Mouse (Mus musculus): ENCODE data around the gene Gm20388.

Gm20388 gene

DNA sequence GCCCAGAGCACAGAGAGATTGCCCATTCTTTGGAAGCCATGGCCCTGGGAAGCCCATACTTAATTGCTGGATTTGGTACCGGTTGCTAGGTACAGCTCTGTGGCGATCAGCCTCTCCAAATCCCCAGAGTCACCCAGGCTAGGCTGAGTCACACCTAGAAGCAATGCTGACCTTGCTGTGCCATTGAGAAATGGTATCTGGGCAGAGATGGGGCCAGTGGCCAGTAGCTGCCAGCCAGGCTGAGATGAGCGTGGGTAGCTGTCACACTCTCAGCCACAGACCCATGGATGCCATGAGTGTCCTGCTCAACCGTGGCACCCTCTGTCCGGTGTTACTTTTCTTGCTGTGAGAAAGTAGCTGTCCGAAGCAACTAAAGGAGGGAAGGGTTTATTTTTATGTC lies 2127.4 kb downstream of the Gm20388 start:
- no peak for DNase-seq (ENCODE audit: extremely low spot score, low read depth, low spot score)

DNA sequence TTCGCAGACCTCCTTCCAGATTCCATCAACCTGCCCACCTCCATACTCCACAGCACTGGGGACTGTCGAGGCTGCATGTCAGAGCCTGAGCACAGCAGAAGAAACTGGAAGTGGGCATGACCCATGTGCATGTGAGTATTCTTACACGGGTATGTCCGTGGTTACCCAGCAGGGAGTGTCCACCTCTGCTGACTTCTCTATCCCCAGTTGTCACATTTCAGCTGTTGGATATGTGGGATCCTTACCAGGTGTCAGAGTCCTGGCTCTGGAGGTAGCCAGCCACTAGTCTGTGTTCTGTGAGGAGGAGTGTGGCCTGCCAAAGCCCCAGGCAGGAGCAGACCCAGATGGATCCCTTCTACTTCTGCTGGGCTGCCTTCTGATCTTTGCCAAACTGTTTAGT lies 2128.8 kb downstream of the Gm20388 start:
- no peak for DNase-seq (ENCODE audit: extremely low spot score, low read depth, low spot score)

DNA sequence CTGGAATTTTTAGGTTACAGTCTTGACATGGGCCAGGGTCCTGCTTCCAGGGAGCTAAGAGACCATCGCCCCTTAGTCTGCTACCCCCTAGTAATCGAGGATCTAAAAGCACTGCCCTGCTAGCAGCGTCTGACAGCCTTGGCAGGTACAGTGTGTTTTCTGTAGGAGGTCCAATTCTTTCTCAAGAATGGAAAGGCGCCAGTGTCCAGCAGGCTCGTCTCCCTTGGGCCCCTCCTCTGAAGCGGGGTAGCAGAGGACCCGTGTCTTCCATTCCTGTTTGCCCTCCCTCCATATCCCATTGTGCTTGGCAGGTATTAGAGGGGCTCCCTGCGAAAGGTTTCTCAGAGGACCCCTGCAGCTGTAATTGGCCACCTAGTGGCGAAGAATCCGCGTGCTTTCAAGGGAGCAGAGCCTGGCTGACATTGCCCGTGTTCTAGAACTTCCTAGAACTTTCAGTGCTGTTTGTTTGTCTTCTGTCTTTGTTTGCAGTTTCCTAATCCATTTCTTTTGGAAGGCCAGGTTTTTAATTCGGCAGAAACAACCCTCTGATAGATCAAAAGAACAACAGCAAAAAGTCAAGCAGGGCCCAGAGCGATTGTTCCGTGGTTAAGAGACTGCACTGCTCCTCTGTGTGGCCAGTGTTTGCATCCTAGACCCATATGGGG lies 2136.7 kb downstream of the Gm20388 start:
- DNase-seq (ENCODE audit: extremely low spot score, low read depth, low spot score), result no peak

DNA sequence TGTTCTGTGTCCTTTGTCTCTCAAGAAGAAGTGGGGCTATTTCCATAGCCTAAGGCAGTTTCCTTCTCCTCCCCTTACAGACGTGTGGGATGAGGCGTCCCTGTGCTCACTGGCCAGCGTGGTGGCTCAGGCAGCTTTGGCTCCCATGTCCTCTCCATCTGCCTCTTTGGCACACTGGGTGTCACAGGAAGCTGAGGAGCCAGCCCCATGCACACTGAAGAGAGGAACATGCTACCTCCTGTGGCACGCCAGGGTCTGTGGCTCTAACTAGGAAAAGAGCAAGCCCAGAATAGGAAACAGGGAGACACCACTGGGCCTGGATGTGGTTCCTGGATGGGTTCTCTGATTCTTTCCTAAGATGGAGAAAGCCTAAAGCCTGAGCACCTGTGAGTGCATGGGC lies 2138.6 kb downstream of the Gm20388 start:
- no peak for DNase-seq (ENCODE audit: extremely low spot score, low read depth, low spot score)

DNA sequence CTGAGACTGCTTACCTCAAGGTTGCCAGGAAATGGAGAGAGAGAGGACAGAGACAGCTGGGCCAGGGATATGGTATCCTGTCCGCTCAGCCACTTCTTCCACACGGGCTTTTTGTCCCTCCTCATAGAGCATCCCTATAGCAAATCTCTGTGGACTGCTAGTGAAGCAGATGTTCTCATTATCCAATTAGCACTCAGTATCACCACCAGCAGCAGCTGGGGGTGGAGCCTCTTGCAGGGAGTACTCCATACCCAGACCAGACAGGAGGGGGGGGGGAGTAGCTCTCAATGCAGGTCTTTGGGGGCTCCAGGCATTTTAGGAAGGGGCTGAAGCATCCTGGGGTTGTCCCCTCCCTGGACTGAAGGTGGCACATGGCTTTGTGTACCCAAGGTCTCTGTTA lies 2139.3 kb downstream of the Gm20388 start:
- DNase-seq (ENCODE audit: extremely low spot score, low read depth, low spot score), result no peak

DNA sequence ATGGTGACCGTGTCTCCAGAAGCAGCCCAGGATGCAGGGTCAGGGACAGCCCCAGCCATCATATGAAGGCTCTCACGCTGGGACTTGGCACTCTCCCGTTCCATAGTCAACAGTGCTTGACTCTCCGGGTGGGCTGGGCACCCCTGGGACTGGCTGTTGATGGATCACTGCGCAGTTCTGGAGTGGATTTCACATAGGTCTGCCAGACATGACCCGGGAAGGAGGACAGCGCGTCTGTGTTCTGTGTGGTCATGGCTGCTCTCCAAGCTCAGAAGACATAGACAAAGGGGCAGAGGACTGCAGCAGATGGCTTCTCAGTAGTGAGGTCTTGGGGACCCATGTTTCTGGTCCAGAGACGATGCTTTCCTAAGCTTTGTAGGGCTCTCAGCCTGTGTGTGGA lies 2140.0 kb downstream of the Gm20388 start:
- DNase-seq (ENCODE audit: extremely low spot score, low read depth, low spot score), result no peak

DNA sequence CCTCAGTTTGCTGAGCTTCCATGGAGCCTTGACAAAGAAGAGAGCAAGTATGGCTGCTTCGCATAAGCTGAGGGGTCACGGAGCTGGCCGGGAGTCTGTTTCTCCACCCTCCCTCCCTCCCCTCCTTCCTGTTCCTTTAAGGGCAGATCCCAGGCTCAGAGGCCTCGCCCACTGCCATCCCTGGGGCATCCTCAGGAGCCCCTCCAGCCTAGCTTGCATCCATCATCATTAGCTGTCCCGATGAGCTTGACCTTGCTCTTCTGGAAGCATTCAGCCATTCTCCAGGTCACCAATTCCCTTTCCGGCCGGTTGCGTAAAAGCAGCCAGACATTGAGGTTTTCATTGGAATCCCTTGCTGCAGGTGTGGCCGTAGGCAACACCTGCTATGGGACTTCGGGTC lies 2144.7 kb downstream of the Gm20388 start:
- DNase-seq (ENCODE audit: extremely low spot score, low read depth, low spot score), result no peak

DNA sequence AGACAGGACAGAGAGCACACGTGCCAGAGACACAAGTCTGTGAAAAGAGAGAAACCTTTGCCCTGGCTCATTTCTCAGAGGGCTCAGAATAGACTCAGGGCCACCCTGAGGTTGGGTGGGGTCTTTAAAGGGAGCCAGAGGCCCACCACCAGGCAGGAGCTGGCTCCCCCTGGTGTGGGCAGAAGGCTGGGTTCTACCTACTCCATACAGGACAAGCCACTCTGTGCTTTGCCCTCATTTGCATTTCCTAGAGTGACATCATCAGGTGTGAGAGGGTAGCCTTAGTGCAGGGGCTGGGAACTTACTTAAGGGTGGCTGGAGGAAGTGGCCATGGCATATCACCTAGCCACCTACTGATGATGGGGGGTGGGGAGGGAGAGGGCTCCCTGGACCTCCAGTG lies 2145.5 kb downstream of the Gm20388 start:
- DNase-seq (ENCODE audit: extremely low spot score, low read depth, low spot score), result no peak

DNA sequence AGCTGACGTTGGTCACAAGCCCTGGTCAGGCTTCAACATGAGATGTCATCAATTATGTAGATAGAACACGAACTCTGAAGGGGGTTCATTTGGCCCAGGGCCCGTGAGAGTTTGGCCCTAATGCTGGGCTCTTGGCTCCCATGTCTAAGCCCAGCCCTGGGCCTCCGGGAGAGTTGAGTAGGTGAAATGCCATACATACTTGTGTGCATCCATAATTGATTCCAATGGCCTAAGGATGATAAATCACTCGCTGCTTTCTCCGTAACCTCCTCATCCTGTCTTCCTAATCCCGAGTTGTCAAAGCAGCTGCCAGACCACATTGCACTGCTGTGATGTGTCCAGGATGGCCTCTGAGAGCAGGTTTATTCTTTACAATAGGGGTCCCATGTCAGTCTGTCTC lies 2146.2 kb downstream of the Gm20388 start:
- DNase-seq (ENCODE audit: extremely low spot score, low read depth, low spot score), result no peak

DNA sequence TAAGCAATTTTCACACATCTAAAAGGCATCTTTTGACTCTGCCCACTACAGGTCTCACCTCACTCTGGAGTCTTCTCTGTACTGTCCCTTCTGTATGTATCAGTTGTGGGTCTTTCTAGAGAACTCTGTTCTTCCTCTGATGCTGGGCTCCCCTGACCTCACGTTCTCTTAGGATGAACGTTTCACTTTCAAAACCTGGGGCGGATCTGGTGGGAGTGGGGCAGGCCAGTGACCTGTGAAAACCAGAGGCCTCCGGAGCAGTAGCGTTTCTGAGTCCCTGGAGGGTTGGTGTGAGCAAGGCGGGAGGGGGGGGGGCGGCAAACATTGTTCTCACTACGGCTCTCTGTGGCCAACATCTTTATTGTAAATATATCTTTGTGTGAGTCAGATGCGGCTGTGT lies 2147.9 kb downstream of the Gm20388 start:
- no peak for DNase-seq (ENCODE audit: extremely low spot score, low read depth, low spot score)

DNA sequence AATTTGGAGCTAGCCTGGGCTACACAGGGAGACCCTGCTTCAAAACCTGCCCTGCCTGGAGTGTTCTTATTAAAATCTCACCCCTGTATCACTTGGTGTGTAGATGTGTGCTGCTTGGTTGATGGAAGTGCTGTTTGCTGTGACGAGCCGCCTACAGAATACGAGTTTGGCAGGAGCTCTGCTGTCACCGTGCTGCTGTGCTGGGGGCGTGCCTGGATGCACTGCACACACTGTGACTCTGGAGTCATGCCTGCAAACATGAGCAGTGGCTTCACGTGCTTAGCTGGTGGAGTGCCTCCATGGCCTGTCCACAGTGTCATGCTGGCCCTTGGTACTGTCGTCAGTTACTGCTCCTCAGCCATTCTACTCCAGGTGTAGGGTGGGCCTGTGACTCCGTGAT lies 2148.3 kb downstream of the Gm20388 start:
- DNase-seq (ENCODE audit: extremely low spot score, low read depth, low spot score), result no peak

DNA sequence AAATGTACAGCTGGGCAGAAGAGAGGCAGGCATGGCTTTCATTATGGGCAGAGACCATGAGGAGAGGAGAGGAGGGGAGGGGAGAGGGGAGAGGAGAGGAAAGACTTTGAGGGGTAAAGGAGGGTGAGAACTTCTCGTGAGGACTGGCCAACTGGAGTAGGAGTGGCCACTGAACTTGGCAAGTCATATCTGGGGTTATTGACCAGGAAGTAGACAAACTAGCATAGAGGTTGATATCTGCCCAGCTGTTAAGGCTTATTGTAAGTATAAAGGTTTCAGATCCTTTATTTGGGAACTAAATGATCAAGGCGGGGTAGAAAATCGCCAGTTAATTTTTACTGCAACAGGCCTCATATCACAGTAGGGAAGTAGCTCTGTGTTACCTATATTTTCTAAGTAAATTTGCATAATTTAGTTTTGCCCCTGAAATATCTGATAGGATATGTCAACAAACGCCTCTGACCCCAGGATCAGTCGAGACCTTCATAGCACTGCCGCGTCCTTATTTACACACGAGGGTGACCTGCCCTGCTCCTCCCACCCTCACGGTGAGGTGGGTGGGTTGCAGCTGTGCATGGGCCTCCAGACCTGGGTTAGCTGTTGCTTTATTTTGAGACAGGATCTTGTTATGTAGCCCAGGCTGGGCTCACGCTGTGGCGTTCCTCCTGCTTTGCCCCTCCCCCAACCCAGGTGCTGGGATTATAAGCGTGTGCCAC lies 2152.0 kb downstream of the Gm20388 start:
- no peak for DNase-seq (ENCODE audit: extremely low spot score, low read depth, low spot score)

DNA sequence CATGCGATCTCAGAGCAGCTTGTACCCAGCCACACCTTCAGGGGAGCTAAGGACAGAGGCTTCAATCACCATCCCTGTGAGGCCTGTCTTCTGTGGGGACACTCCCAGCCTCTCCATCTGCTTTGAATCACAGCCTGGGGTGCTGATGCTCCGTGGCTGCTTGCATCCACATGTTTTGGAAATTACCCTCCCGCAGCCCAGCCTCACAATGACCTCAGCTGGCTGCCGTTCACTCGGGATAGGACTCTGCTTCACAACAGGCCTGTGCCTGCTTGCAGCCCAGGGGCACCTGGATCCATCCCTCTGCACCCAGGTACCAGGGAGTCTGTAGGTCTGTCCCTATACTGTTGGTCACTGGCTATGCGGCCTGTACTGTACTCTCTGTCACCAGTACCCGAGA lies 2153.7 kb downstream of the Gm20388 start:
- no peak for DNase-seq (ENCODE audit: extremely low spot score, low read depth, low spot score)

DNA sequence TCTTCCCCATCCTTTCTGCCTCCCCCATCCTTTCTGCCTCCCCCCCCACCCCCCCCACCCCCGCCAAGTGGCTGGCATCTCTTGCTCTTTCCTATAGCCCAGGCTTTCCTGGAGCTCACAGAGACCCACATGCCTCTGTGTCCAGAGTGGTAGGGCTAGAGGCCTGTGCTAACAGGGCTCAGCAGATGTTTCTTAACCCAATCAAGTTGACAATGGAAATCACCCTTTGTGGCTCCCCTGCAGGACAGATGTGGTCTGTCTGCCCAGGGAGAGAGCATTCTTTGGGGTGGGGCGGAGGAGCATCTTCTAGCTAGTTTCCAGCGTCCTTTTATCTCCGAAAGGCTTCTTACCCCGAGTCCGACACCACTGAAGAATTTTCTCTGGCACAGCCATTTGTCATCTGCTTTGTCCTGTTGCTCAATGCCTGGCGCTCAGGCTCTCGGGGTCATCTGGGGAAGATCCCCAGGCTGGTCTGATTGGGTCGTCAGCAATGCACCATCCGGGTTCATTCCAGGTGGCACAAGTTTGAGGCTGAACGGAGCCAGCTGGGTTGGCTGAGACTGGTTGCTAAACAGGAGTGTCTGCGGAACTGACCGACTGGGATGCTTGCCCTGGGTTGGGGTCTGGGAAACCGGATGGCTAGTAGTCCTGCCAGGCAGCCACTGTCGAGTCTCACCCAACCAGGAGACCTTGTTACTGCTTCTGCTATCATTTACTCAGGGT lies 2157.3 kb downstream of the Gm20388 start:
- DNase-seq (ENCODE audit: extremely low spot score, low read depth, low spot score), result no peak

DNA sequence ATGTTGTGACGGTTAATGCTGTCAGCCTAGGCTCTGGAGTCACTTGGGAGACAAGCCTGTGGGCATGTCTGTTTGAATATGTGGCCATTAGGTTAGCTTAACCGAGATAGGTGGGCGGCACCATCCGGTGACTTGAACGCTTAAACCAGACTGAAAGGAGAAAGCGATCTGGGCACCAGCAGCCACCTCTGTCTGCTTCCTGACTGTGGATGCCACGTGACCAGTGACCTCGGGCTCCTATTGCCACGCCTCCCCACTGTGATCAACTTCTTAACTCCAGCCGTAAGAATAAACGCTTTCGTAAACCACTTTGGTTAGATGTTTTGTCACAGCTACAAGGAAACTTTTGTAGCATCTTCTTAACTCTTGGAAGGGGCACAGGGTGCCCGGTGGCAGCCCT lies 2158.0 kb downstream of the Gm20388 start:
- no peak for DNase-seq (ENCODE audit: extremely low spot score, low read depth, low spot score)

DNA sequence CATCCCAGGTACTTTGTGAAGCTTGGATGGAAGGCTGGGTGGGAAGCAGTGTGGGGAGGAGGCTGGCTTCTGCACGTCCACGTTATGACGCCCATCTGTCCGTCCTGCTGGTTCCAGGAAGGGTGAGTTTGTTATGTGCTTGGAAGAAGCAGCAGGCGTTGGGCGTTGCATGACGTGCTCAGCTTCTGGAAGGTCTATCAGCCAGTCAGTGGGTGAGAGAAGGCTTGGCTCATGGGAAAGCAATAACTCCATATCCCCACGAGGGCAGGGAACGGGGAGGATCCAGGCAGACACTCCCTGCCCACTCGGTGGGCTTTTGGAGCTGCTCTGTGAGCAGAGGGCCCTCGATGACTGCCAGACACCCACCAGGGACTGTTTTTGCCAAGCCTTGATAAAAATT lies 2158.6 kb downstream of the Gm20388 start:
- no peak for DNase-seq (ENCODE audit: extremely low spot score, low read depth, low spot score)

DNA sequence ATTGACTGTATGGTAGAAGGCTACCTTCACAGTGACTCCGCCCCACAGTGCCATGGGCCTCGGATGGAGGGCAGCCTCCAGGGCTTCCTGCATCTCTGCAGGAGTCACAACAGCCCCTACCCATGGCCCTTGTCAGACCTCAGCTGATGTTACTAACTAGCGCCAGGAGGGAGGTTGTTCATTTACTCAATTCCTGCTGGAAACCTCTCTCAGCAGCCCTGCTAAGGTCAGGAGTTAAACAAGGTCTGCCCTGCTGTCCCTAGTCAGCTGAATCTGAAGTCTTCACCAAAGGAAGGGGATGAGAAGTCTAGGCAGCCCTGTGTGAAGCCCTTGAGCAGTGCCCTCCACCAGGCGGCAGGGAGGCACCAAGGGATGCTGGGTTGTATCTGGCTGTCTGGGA lies 2160.6 kb downstream of the Gm20388 start:
- no peak for DNase-seq (ENCODE audit: extremely low spot score, low read depth, low spot score)

DNA sequence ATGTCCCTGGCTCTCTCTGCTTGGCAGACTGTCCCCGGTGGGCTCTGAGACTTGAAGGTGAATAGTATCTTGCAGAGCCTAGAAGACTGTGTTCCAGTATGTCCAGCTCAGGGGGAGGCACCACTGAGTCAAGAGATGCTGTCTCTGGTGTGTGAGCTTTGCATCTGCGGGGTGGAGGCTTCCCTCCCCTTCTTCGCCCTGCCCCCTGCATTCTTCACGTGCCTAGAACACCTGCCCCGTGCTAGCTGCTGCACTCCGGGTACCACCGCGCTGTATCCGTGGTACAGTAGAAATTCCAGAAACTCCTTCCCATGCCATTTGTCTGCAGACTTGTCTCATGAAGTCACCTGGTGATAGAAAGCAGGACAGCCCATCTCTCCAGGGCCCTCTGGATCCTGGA lies 2163.3 kb downstream of the Gm20388 start:
- DNase-seq (ENCODE audit: extremely low spot score, low read depth, low spot score), result no peak

DNA sequence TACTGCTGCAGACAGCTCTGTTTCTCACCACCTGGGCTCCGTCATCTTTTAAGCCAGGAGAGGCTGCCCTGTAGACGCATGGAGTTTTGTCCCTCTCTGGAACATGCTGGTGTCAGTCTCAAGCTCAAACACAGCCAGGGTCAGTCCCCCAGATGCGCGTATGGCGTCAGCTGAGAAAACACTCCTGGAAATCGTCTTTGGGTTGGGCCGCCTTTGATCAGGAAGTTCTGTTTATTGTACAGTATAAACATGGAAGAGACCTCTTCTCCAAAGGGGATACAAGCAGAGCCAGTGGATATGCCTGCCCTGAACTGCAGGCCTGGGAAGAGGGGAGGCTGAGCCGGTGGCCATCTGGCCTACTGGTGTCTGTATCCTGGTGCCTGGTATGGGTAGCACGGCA lies 2163.8 kb downstream of the Gm20388 start:
- no peak for DNase-seq (ENCODE audit: extremely low spot score, low read depth, low spot score)

DNA sequence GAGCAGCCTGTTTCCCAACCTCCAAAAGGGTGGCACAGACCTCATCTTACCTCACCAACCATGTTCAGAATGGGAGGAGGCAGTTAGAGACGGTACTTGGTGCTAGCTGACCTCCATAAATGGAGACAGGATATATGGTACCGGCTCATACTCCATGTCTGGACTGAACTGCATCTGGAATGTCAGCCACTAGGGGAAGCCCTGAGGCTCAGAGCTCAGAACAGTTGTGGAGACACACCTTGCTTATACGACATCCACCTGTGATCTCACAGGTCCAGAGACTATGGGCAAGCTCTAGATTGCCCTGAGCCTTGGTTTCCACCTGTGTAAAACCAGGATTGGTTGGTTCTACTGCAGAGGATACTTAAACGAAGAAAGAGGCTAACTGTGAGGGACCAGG lies 2164.3 kb downstream of the Gm20388 start:
- DNase-seq (ENCODE audit: extremely low spot score, low read depth, low spot score), result no peak

DNA sequence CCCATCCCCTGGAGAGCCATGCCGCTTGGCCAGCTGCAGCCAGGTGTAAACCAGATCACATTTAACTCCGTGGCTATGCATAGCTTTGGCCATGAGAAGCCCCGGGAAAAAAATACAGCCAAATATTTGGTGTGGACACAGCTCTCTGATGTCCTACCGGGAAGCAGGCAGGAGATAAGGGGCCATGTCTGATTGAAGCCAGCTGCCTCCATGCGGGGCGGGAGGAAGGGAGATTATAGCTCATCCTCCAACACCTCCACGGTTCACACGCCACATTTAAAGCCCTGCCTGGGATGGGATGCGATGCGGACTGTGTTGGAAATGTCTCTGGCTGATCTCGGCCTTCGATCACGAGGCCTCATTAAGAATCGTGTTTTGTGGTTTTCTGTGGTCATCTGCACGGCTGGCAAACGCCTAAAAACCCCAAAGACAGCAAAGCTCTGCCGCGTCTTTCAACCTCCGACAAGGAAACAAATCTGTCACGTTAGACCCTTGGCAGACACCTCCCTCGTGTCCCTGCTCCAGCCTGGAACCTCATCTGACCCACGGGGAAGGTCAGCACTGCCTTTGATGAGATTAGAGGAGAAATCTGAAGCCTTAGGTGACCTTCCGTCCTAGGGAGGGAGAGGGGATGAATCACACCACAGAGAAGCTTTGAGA lies 2165.7 kb downstream of the Gm20388 start:
- no peak for DNase-seq (ENCODE audit: extremely low spot score, low read depth, low spot score)

DNA sequence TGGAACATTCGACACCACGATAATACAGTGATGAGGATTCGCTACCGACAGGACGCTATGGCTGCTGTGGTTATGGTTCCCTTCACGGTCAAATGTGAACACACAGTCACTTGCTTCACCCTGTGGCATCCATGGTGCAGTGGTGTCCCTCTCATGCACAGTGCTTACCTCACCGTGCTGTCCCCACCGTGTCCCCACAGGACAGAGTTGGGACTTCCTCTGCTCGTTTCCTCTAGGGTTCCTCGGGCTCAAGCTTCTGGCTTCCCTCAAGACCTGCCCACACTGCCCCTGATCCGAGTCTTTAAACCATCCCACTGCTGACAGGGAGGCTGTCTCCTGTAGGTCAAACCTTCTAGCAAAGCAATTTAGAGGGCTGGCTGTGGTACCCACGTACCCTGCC lies 2167.7 kb downstream of the Gm20388 start:
- DNase-seq (ENCODE audit: extremely low spot score, low read depth, low spot score), result no peak
